Mouse (Mus musculus) gastrocnemius, adult 2 months (tissue): ENCODE data around the gene Klhl29. TPM values are rescaled to one million over a fixed set of nuclear protein-coding genes. Genes with fewer than 3 reads are reported as not detected.

Experiments used
- DNase-seq: peaks from one replicate; pipeline ENCODE4 v3.0.0; 2022
- H3K27ac ChIP-seq: fragments of 200-600 bp; 2 replicates; pipeline ENCODE4 v1.8.1; 2022; ENCODE audit warnings: mild to moderate bottlenecking
- H3K4me3 ChIP-seq: fragments of 200-600 bp; 2 replicates; pipeline ENCODE4 v1.8.1; 2022; ENCODE audit warnings: mild to moderate bottlenecking, moderate library complexity
- CTCF ChIP-seq: fragments of 200-600 bp; IDR thresholded peaks from 2 replicates; pipeline ENCODE4 v1.8.1; 2022; ENCODE audit warnings: antibody characterized with exemption, mild to moderate bottlenecking, moderate library complexity
- intact Hi-C: fragments of 180-260 bp; cut with DNase I; formaldehyde crosslinking; loops from one replicate; pipeline ENCODE4 v1.15.1; 2025
- total RNA-seq, 2 experiments: library from RNA; stranded (reverse); gene quantifications; 2 replicates each; pipeline ENCODE4 v1.2.3; 2021

The Klhl29 gene
- total RNA-seq, 2 experiments from 2014 or later, result 3.0 to 3.4 TPM

DNA sequence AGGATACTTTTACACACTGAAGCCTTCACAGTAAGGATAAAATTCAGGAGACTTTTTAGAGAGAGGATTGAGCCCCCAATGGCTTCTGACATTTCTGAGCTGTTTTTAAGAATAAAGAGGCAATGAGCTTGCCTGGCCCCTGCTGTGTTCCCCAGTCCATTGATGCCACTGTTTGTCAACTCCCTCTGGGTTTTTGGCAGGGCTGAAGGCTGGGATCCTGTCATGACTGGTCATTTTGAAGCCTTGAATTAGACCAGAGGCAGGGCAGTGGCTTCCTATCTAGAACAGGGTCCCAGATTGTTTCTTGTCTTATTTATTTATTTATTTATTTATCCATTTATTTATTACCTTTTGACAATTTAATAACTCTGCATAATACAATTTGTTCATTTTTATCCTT, 6.2 kb upstream of the Klhl29 start:
- Histone ChIP-seq H3K4me3 (no peak overlapping the region), H3K27ac (no peak overlapping the region)
- DNase-seq, result no peak
- TF ChIP-seq CTCF, result no peak
- intact Hi-C loops, result no loop called here

GRCm38 (mm10) chr12:5374684-5375615, 532 bp downstream of the Klhl29 start:
- H3K27ac ChIP-seq, result peak overlapping the region; percentile 82
- peak; percentile 63 for DNase-seq
- H3K4me3 ChIP-seq, result peak overlapping the region; percentile 86
- intact Hi-C loops, result no loop called here
- TF ChIP-seq CTCF, result no peak

DNA sequence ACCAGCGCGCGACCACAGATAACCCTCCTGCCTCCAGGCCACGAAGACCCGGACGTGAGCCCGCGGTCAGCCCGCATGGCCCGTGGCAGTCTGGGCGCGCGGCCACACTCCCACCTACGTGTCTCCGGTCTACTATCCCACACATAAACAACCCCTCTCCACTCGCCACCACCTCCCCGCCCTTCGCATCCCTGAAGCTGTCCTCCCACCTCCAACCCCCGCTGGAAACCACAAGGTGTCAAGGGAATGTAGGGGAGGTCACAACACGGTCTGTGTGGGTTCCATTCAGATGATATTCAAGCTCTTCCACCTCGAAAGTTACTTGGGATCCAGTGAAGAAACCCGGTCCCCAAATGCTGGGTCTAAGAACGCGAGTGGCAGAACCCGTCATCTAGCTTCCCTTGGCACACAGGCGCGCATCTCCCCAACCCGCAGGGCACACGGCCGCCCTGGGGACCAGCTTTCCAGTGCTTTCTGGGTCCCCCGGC, 1.2 kb downstream of the Klhl29 start:
- DNase-seq, result peak; percentile 54
- intact Hi-C loops, result no loop called here
- Histone ChIP-seq H3K4me3 (peak overlapping the region; percentile 86), H3K27ac (peak overlapping the region; percentile 82)
- TF ChIP-seq CTCF, result no peak

- TF ChIP-seq CTCF, result no peak
- H3K4me3 ChIP-seq, result peak overlapping the region; percentile 86
- peak overlapping the region; percentile 82 for H3K27ac ChIP-seq
- peak; percentile 61 for DNase-seq
- intact Hi-C loops, result no loop called here
Measured at GRCm38 (mm10) chr12:5373641-5374195, 1.8 kb downstream of the Klhl29 start.

- intact Hi-C loops, result no loop called here
- Histone ChIP-seq H3K4me3 (no peak overlapping the region), H3K27ac (no peak overlapping the region)
- no peak for TF ChIP-seq CTCF
- DNase-seq, result no peak
Measured at GRCm38 (mm10) chr12:5369396-5369795, 6.1 kb downstream of the Klhl29 start.

DNA sequence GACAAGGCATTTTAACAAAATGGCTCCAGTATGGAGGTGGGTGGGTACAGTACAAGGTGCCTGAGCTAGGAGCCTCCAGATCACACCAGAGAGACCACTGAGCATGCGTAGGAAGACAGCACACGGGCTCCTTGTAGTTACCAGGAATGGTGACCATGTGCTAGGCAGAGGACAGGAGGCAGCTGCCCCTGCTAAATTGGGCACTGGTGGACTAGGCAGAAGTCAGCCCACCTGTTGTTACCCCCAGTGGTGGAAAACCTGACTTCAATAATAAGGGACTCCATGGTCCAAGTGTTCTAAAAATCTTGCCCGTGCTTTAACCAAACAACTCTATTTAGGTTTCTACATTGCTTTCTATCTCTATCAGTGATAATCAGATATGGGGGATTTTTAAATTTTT, 10.6 kb downstream of the Klhl29 start:
- Histone ChIP-seq H3K27ac (no peak overlapping the region), H3K4me3 (no peak overlapping the region)
- TF ChIP-seq CTCF, result no peak
- no peak for DNase-seq
- intact Hi-C loops, result no loop called here

- intact Hi-C loops, result no loop called here
- Histone ChIP-seq H3K27ac (no peak overlapping the region), H3K4me3 (no peak overlapping the region)
- no peak for TF ChIP-seq CTCF
- no peak for DNase-seq
Measured at GRCm38 (mm10) chr12:5363961-5364634, 11.4 kb downstream of the Klhl29 start.

DNA sequence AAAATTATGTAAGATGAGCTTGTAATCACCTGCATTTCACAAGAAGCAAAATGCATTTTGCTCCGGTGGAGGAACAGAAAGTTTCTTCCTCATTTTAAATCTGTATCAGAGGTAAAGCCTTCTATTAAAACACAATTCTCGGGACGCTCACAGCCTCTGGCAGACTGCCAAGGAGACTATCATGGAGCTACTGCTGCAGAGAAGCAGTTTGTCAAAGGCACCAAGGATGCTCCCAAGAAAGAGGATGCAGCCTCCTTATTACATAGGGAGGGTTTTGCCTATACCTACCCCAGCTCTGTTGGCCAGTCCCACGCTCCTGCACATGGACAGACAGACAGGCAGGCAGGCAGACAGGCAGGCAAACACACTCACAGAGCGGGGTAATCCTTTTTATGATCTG, 16.4 kb downstream of the Klhl29 start:
- intact Hi-C loops, result loop anchor here (5.0 kb wide), 1 partner anchor 217 kb away; no protein-coding TSS in a partner anchor
- H3K4me3 ChIP-seq, result no peak overlapping the region
- DNase-seq, result peak; percentile 47
- no peak overlapping the region for H3K27ac ChIP-seq
- no peak for TF ChIP-seq CTCF

DNA sequence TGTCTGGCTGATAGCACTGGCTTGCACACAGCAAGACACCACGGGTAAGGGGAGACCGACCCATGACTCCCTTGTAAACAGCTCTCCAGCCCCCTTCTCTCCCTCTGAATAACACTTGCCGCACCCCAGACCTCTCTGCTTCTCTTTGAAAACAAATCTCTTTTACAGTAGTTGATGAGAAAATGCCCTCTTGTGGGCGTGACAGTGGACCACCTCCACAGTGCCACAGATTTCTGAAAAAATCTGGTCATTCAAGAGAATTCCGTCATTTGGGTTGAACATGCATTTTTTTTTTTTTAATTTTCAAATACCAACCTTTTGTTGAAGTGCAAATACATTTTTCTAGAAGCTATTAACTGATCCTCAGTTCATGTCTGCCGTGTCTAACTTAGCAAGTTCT, 17.0 kb downstream of the Klhl29 start:
- TF ChIP-seq CTCF, result peak; percentile 38
- intact Hi-C loops, result loop anchor here (5.0 kb wide), 1 partner anchor 216 kb away; no protein-coding TSS in a partner anchor
- no peak overlapping the region for H3K27ac ChIP-seq
- no peak for DNase-seq
- no peak overlapping the region for H3K4me3 ChIP-seq

GRCm38 (mm10) chr12:5353416-5353815, 22.1 kb downstream of the Klhl29 start:
- DNase-seq, result no peak
- no peak overlapping the region for H3K4me3 ChIP-seq
- no peak for TF ChIP-seq CTCF
- no peak overlapping the region for H3K27ac ChIP-seq
- intact Hi-C loops, result no loop called here

GRCm38 (mm10) chr12:5352771-5353170, 22.7 kb downstream of the Klhl29 start:
- Histone ChIP-seq H3K4me3 (no peak overlapping the region), H3K27ac (no peak overlapping the region)
- DNase-seq, result no peak
- TF ChIP-seq CTCF, result no peak
- intact Hi-C loops, result no loop called here

GRCm38 (mm10) chr12:5350491-5351285, 24.8 kb downstream of the Klhl29 start:
- no peak for TF ChIP-seq CTCF
- intact Hi-C loops, result no loop called here

More at GRCm38 (mm10) chr12:5350491-5351285, 24.8 kb downstream of the Klhl29 start:
- no peak overlapping the region for H3K4me3 ChIP-seq
- no peak for DNase-seq
- H3K27ac ChIP-seq, result peak overlapping the region; percentile 20; the same call in 1 of the 2 replicates
